Mouse (Mus musculus): ENCODE data around the gene Pim1. TPM values are rescaled to one million over a fixed set of nuclear protein-coding genes. Genes with fewer than 3 reads are reported as not detected.
"Not testable (repeated sequence)": the region's sequence is repeated elsewhere in the genome, so short reads cannot be mapped to it uniquely, and the experiment has no call there.

Pim1 gene
- polyA plus RNA-seq, 1 experiment from 2014 or later = 10.1 TPM

DNA sequence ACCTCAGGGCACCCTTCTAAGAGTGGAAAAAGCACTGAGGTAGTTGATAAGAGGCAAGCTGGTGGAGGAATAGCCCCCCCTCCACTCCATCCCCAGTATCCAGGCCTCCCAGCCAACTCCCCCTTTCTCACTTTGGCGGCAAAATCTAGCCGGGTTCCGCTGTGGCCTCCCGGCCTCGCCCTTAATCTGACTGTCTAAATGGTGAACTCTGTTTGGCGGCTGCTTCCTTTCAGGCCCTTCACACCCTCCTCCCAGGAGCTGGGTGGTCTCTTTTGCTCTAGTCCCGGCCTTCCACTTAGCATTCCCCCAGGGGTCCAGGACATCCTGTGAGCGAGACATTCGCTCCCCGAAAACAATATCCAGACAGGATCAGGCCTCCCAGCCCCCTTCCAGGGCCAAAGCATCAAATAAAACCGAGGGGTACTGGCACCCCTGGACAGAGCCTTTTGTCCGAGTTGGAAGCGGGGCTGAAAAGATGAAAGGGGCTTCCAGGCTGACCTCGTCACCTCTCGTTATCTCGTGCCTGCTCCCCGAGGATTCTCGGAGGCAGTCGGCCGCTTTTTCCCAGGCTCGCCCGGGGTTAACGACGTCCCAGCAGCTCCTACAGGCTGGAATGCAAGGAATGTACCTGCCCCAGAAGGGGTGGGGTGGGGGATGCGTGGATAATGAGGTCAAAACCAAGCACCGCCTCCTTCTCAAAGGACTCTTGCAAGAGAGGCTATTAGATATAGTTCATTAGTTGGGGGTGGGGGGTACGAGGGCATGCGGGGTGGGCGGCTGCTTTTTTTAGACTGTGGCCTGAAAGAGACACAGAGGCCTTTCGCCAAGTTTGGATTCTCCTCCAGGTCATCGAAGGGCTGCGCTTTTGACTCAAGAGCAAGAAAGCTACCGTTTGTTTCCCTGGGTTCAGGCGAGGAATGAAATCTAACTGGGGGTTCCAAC lies 39.4 kb upstream of the Pim1 start:
- Histone ChIP-seq H3K4me2 (replicated peaks; ENCODE audit: low read depth, low read length) (peak overlapping the region; percentile 29), H3K27ac (ENCODE audit: low read length) (peak overlapping the region; percentile 64), H3K36me3 (ENCODE audit: control insufficient read depth, insufficient read depth, low read length) (no peaks in the 10 kb centered on the region), H3K9me3 (ENCODE audit: control insufficient read depth, low read depth, low read length) (no peaks in the 10 kb centered on the region), H3K9ac (replicated peaks; ENCODE audit: low read depth, low read length) (no peak overlapping the region; the same call in 1 of the 2 replicates), H3K4me1 (ENCODE audit: control insufficient read depth, insufficient read depth, low read length) (peaks cover 12% of the 10 kb centered on the region), H3K27me3 (ENCODE audit: control insufficient read depth, insufficient read depth, low read length) (no peaks in the 10 kb centered on the region), H3K4me3 (ENCODE audit: low read depth, low read length) (no peak overlapping the region)
- ATAC-seq (ENCODE audit: insufficient number of reproducible peaks, insufficient read depth, low FRiP score, low read depth) = peak; percentile 39; the same call in 1 of the 2 replicates
- whole genome bisulfite sequencing = 6% methylated on average over 34 of the region's 34 CpGs

DNA sequence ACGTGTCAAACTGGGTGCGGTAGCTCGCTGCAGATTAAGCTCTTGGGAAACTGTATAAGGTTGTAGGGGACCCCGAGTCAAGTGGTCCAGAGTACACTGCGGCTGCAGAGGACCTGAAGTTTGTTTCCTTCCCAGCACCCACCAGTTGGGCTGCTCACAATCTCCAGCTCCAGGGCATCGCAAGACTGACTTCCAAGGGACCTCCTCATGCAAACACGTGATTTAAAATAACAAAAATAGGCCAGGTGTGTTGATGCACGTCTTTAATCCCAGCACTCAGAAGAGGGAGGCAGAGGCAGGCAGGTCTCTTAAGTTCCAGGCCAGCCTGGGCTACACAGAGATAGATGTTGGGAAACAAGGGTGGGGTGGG lies 38.7 kb upstream of the Pim1 start:
- Histone ChIP-seq H3K4me2 (replicated peaks; ENCODE audit: low read depth, low read length) (no peak overlapping the region), H3K9ac (replicated peaks; ENCODE audit: low read depth, low read length) (no peak overlapping the region), H3K27me3 (ENCODE audit: control insufficient read depth, insufficient read depth, low read length) (no peaks in the 10 kb centered on the region), H3K9me3 (ENCODE audit: control insufficient read depth, low read depth, low read length) (no peaks in the 10 kb centered on the region), H3K36me3 (ENCODE audit: control insufficient read depth, insufficient read depth, low read length) (no peaks in the 10 kb centered on the region), H3K4me3 (ENCODE audit: low read depth, low read length) (no peak overlapping the region), H3K4me1 (ENCODE audit: control insufficient read depth, insufficient read depth, low read length) (peaks cover 12% of the 10 kb centered on the region), H3K27ac (ENCODE audit: low read length) (no peak overlapping the region)
- 36% methylated on average over 8 of the region's 8 CpGs for WGBS
- no peak for ATAC-seq (ENCODE audit: insufficient number of reproducible peaks, insufficient read depth, low FRiP score, low read depth)

DNA sequence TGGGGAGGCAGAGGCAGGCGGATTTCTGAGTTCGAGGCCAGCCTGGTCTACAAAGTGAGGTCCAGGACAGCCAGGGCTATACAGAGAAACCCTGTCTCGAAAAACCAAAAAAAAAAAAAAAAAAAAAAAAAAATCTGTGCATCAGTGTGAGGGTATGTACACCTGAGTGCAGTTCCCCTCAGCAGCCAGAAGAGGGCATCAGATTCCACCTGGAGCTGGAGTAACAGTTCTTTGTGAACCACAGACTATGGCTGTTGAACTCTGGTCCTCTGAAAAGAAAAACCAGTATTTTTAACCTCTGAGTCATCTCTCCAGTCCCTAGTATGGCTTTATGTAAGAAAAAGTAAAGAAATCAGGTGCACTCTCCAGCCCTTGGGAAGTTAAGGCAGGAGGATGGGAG lies 36.4 kb upstream of the Pim1 start:
- H3K27me3 ChIP-seq (ENCODE audit: control insufficient read depth, insufficient read depth, low read length); H3K9ac ChIP-seq (replicated peaks; ENCODE audit: low read depth, low read length); H3K27ac ChIP-seq (ENCODE audit: low read length); H3K36me3 ChIP-seq (ENCODE audit: control insufficient read depth, insufficient read depth, low read length); H3K4me2 ChIP-seq (replicated peaks; ENCODE audit: low read depth, low read length); H3K4me3 ChIP-seq (ENCODE audit: low read depth, low read length); ATAC-seq (ENCODE audit: insufficient number of reproducible peaks, insufficient read depth, low FRiP score, low read depth); H3K9me3 ChIP-seq (ENCODE audit: control insufficient read depth, low read depth, low read length): not testable (repeated sequence)
- 82% methylated on average over 2 of the region's 3 CpGs for WGBS
- peaks cover 15% of the 10 kb centered on the region for H3K4me1 ChIP-seq (ENCODE audit: control insufficient read depth, insufficient read depth, low read length)

DNA sequence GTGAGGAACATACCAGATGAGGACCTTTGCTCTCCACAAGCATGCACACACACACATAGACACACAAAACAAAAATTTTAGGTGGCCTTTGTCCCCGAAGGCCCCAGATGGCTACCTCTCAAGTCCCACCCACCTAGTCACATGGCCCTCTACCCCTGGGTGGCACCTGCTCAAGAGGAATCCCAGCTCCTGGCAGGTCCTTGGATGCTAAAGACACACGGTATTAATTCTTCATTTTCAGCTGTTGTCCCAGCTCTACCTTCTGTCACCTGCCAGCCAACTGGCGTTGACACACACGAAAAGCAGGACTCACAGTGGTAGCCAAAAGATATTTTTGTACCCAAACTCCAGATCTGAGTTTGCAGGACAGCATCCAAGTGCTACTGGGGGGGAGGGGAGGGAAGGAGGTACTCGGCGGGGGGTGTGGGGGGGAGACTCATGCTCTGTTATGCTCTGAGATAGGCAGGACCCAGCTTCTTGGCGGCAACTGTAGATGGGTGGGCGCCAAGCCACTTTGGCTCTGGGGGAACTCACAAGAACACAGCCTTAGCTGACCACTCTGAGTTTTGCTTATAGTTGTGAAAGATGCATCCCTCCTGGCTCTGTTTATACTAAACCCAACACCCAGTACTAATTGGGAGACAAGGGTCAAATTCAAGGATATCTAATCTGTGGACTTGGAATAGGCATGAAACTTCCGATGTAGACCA lies 35.0 kb upstream of the Pim1 start:
- Histone ChIP-seq H3K9me3 (ENCODE audit: control insufficient read depth, low read depth, low read length) (no peaks in the 10 kb centered on the region), H3K27me3 (ENCODE audit: control insufficient read depth, insufficient read depth, low read length) (no peaks in the 10 kb centered on the region), H3K27ac (ENCODE audit: low read length) (no peak overlapping the region), H3K4me2 (replicated peaks; ENCODE audit: low read depth, low read length) (no peak overlapping the region), H3K36me3 (ENCODE audit: control insufficient read depth, insufficient read depth, low read length) (no peaks in the 10 kb centered on the region), H3K4me3 (ENCODE audit: low read depth, low read length) (no peak overlapping the region), H3K4me1 (ENCODE audit: control insufficient read depth, insufficient read depth, low read length) (peaks cover 23% of the 10 kb centered on the region), H3K9ac (replicated peaks; ENCODE audit: low read depth, low read length) (no peak overlapping the region)
- 81% methylated on average over 9 of the region's 9 CpGs for WGBS
- no peak for ATAC-seq (ENCODE audit: insufficient number of reproducible peaks, insufficient read depth, low FRiP score, low read depth)

DNA sequence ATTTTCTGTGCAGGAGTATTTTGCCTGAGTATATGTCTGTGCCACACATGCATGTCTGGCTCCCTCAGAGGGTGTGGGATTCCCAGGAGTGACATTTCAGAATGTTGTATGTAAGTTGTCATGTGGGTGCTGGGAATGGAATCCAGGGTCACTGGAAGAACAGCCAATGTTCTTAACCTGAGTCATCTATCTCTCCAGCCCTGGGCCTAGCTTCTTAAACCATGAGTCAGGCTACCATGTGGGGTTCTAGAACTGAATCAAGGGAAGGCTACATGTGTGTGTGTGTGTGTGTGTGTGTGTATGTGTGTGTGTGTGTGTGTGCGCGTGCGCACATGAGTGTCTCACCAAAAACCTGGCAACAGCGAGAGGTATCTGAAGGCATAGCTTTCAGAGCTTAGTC lies 34.1 kb upstream of the Pim1 start:
- Histone ChIP-seq H3K9me3 (ENCODE audit: control insufficient read depth, low read depth, low read length) (no peaks in the 10 kb centered on the region), H3K36me3 (ENCODE audit: control insufficient read depth, insufficient read depth, low read length) (no peaks in the 10 kb centered on the region), H3K4me3 (ENCODE audit: low read depth, low read length) (no peak overlapping the region), H3K9ac (replicated peaks; ENCODE audit: low read depth, low read length) (no peak overlapping the region), H3K4me1 (ENCODE audit: control insufficient read depth, insufficient read depth, low read length) (peaks cover 14% of the 10 kb centered on the region), H3K27ac (ENCODE audit: low read length) (no peak overlapping the region), H3K27me3 (ENCODE audit: control insufficient read depth, insufficient read depth, low read length) (no peaks in the 10 kb centered on the region), H3K4me2 (replicated peaks; ENCODE audit: low read depth, low read length) (no peak overlapping the region)
- WGBS = 94% methylated on average over 4 of the region's 4 CpGs
- no peak for ATAC-seq (ENCODE audit: insufficient number of reproducible peaks, insufficient read depth, low FRiP score, low read depth)

DNA sequence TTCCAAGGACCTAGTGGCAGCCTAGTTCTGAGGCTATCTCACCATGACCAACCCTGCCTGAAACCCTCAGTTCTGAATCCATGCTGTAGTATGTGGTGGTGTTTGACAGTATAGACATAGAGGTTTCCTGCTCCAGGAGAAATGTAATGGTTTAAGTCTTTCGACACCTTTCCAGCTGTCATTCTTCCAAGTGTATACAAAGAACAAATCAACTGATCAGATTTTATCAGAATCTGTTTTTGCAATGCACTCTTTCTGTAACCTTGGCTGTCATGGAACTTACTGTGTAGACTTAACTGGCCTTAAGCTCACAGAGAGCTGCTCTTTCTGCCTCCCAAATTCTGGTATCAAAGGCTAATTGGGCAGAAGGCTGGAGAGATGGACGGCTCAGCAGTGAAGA lies 33.6 kb upstream of the Pim1 start:
- Histone ChIP-seq H3K27me3 (ENCODE audit: control insufficient read depth, insufficient read depth, low read length) (no peaks in the 10 kb centered on the region), H3K9ac (replicated peaks; ENCODE audit: low read depth, low read length) (no peak overlapping the region), H3K4me3 (ENCODE audit: low read depth, low read length) (no peak overlapping the region), H3K36me3 (ENCODE audit: control insufficient read depth, insufficient read depth, low read length) (no peaks in the 10 kb centered on the region), H3K9me3 (ENCODE audit: control insufficient read depth, low read depth, low read length) (no peaks in the 10 kb centered on the region), H3K4me1 (ENCODE audit: control insufficient read depth, insufficient read depth, low read length) (peaks cover 12% of the 10 kb centered on the region), H3K27ac (ENCODE audit: low read length) (no peak overlapping the region), H3K4me2 (replicated peaks; ENCODE audit: low read depth, low read length) (no peak overlapping the region)
- WGBS = 77% methylated on average over 2 of the region's 2 CpGs
- no peak for ATAC-seq (ENCODE audit: insufficient number of reproducible peaks, insufficient read depth, low FRiP score, low read depth)

DNA sequence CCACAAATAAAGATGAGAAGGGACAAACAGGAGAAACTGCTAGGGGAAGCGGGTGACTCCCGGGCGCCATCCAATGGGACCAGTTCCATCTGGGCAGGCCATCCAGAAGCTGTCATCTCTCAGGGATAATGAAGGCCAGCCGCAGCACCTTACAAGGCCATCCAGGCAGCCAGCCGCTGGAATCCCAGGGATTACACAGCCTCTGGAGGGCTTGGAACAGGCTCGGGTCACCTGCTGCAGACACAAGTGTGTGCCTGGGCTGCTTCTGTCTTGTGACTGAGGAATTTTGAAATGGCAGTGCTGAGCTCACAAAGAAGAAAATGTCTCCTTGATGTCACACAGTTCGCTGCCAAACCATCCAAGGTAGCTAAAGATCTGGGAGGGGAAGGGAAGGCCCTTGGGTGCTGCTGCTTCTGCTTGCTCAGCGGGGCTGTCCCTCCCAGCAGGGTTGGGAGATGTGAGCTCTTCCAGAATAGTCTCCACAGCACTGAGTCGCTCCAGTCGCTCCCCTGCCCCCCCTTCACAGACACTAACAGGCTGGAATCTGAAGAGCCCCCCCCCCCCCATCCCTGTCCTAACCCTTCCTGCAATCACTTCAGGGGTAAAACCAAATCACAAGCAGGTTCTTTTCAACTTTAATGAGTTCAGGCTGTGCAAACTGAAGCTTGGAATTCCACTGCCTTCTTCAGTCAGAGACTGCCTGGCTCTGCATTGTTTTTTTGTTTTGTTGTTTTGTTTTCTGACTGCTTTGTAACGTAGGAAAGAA lies 32.6 kb upstream of the Pim1 start:
- WGBS = 39% methylated on average over 11 of the region's 11 CpGs

More for the DNA sequence above, 32.6 kb upstream of the Pim1 start:
- Histone ChIP-seq H3K4me1 (ENCODE audit: control insufficient read depth, insufficient read depth, low read length) (peaks cover 12% of the 10 kb centered on the region), H3K9ac (replicated peaks; ENCODE audit: low read depth, low read length) (no peak overlapping the region), H3K4me2 (replicated peaks; ENCODE audit: low read depth, low read length) (no peak overlapping the region), H3K27me3 (ENCODE audit: control insufficient read depth, insufficient read depth, low read length) (no peaks in the 10 kb centered on the region), H3K9me3 (ENCODE audit: control insufficient read depth, low read depth, low read length) (no peaks in the 10 kb centered on the region), H3K4me3 (ENCODE audit: low read depth, low read length) (no peak overlapping the region), H3K36me3 (ENCODE audit: control insufficient read depth, insufficient read depth, low read length) (no peaks in the 10 kb centered on the region), H3K27ac (ENCODE audit: low read length) (no peak overlapping the region)
- ATAC-seq (ENCODE audit: insufficient number of reproducible peaks, insufficient read depth, low FRiP score, low read depth) = no peak
